Mouse (Mus musculus): ENCODE data around the gene 2010111I01Rik. TPM values are rescaled to one million over a fixed set of nuclear protein-coding genes. Genes with fewer than 3 reads are reported as not detected.

The 2010111I01Rik gene
- polyA plus RNA-seq, 2 experiments = 10.7 to 13.6 TPM

GRCm38 (mm10) chr13:63239877-63240671, 275.4 kb downstream of the 2010111I01Rik start:
- TF ChIP-seq CTCF (IDR thresholded peaks at IDR 0.05; ENCODE audit: low read depth) (no peak), EP300 (IDR thresholded peaks at IDR 0.05; ENCODE audit: low read depth) (0 out of 2 replicates have a peak, but pooled peaks have one; percentile 17)
- peak overlapping the region; percentile 52 for H3K27ac ChIP-seq
- ATAC-seq (ENCODE audit: insufficient read depth) (peak; percentile 88), DNase-seq (ENCODE audit: low read depth in 3 of 3, low spot score in 3 of 3) (peak; percentile 45 to 49 (median 46))
- peak overlapping the region; percentile 68 to 76 for H3K4me3 ChIP-seq (ENCODE audit: insufficient read depth in 1 of 2, low read depth in 2 of 2, low read length in 2 of 2)
- under 1% methylated on average over 51 of the region's 51 CpGs for WGBS (ENCODE audit: insufficient replicate concordance)
- H3K9me3 ChIP-seq (ENCODE audit: control insufficient read depth, low read length) = no peaks in the 10 kb centered on the region
- peak overlapping the region; percentile 92 for H3K4me2 ChIP-seq (ENCODE audit: low read depth)
- H3K36me3 ChIP-seq (replicated peaks; ENCODE audit: control insufficient read depth, insufficient read depth, low read depth) = no peaks in the 10 kb centered on the region
- H3K9ac ChIP-seq (replicated peaks) = peak overlapping the region; percentile 86
- no peaks in the 10 kb centered on the region for H3K27me3 ChIP-seq (ENCODE audit: control insufficient read depth, insufficient read depth, low read length)
- peaks cover 3 to 8% of the 10 kb centered on the region in 2 experiments; a peak in 3 of 4 replicates for H3K4me1 ChIP-seq (replicated peaks; ENCODE audit: control insufficient read depth in 2 of 2, insufficient read depth in 2 of 2, low read length in 1 of 2)

- Histone ChIP-seq H3K27me3 (ENCODE audit: control insufficient read depth, insufficient read depth, low read length) (no peaks in the 10 kb centered on the region), H3K9me3 (ENCODE audit: control insufficient read depth, low read length) (no peaks in the 10 kb centered on the region), H3K4me2 (ENCODE audit: low read depth) (peak overlapping the region; percentile 92), H3K27ac (no peak overlapping the region), H3K4me3 (ENCODE audit: insufficient read depth in 1 of 2, low read depth in 2 of 2, low read length in 2 of 2) (peak overlapping the region; percentile 33 to 76; a peak in 3 of 4 replicates), H3K9ac (replicated peaks) (0 out of 2 replicates have a peak overlapping the region, but pooled peaks have one; percentile 25), H3K4me1 (replicated peaks; ENCODE audit: control insufficient read depth in 2 of 2, insufficient read depth in 2 of 2, low read length in 1 of 2) (peaks cover 3 to 8% of the 10 kb centered on the region in 2 experiments; a peak in 3 of 4 replicates), H3K36me3 (replicated peaks; ENCODE audit: control insufficient read depth, insufficient read depth, low read depth) (no peaks in the 10 kb centered on the region)
- TF ChIP-seq CTCF (IDR thresholded peaks at IDR 0.05; ENCODE audit: low read depth) (no peak), EP300 (IDR thresholded peaks at IDR 0.05; ENCODE audit: low read depth) (no peak)
- WGBS (ENCODE audit: insufficient replicate concordance) = 13% methylated on average over 5 of the region's 5 CpGs
- DNase-seq (ENCODE audit: low read depth in 3 of 3, low spot score in 3 of 3) (no peak), ATAC-seq (ENCODE audit: insufficient read depth) (no peak)
Measured at GRCm38 (mm10) chr13:63240835-63241234, 276.1 kb downstream of the 2010111I01Rik start.

GRCm38 (mm10) chr13:63241665-63242064, 277.0 kb downstream of the 2010111I01Rik start:
- DNase-seq (ENCODE audit: low read depth in 3 of 3, low spot score in 3 of 3) (no peak), ATAC-seq (ENCODE audit: insufficient read depth) (no peak)
- H3K4me2 ChIP-seq (ENCODE audit: low read depth) = no peak overlapping the region
- no peaks in the 10 kb centered on the region for H3K27me3 ChIP-seq (ENCODE audit: control insufficient read depth, insufficient read depth, low read length)
- no peaks in the 10 kb centered on the region for H3K36me3 ChIP-seq (replicated peaks; ENCODE audit: control insufficient read depth, insufficient read depth, low read depth)
- peaks cover 3 to 8% of the 10 kb centered on the region in 2 experiments; a peak in 3 of 4 replicates for H3K4me1 ChIP-seq (replicated peaks; ENCODE audit: control insufficient read depth in 2 of 2, insufficient read depth in 2 of 2, low read length in 1 of 2)
- no peak overlapping the region for H3K9ac ChIP-seq (replicated peaks)
- no peak overlapping the region for H3K27ac ChIP-seq
- TF ChIP-seq EP300 (IDR thresholded peaks at IDR 0.05; ENCODE audit: low read depth) (no peak), CTCF (IDR thresholded peaks at IDR 0.05; ENCODE audit: low read depth) (no peak)
- H3K4me3 ChIP-seq (ENCODE audit: insufficient read depth in 1 of 2, low read depth in 2 of 2, low read length in 2 of 2) = no peak overlapping the region
- WGBS (ENCODE audit: insufficient replicate concordance) = 77% methylated on average over 3 of the region's 3 CpGs
- no peaks in the 10 kb centered on the region for H3K9me3 ChIP-seq (ENCODE audit: control insufficient read depth, low read length)

DNA sequence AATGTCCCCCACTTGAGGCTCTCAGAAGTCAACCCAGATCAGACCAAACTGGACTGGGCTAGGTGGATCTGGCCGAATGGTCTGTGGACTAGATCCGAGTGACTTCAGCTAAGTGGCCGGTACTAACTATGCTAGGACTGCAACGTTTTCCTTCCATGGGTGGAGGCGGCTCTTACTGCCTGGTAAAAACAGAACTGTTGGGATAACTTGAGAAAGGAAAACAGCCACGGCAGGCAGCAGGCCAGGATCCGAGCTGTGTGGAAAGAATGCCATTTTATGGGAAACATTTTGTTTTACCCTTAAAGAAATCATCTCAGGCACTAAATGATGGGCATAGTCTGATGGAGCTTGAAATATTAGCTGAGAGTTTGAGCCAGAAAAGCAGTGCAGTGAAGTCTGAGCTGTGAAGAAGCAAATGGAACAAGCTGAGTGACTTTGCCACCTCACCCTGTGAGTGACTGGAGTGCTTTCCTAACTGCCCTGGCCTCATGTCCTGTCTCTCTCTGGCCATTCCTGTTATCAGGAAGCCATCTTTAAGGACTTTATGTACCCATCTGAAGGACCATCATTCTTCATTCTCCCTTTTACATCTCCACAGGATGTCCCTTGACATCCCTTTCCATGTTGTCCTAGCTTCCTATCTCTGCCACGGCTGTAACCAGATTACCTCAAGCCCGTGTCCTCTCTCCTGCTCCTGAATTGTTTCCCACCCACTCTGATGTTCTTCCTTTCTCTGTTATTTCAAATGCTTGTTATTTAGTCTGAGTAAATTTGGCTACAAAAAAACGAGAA, 277.9 kb downstream of the 2010111I01Rik start:
- Histone ChIP-seq H3K27ac (no peak overlapping the region), H3K9ac (replicated peaks) (no peak overlapping the region), H3K9me3 (ENCODE audit: control insufficient read depth, low read length) (no peaks in the 10 kb centered on the region), H3K4me3 (ENCODE audit: insufficient read depth in 1 of 2, low read depth in 2 of 2, low read length in 2 of 2) (no peak overlapping the region), H3K4me2 (ENCODE audit: low read depth) (no peak overlapping the region), H3K36me3 (replicated peaks; ENCODE audit: control insufficient read depth, insufficient read depth, low read depth) (no peaks in the 10 kb centered on the region), H3K27me3 (ENCODE audit: control insufficient read depth, insufficient read depth, low read length) (no peaks in the 10 kb centered on the region), H3K4me1 (replicated peaks; ENCODE audit: control insufficient read depth in 2 of 2, insufficient read depth in 2 of 2, low read length in 1 of 2) (peaks cover 3 to 8% of the 10 kb centered on the region in 2 experiments; a peak in 3 of 4 replicates)
- TF ChIP-seq EP300 (IDR thresholded peaks at IDR 0.05; ENCODE audit: low read depth) (no peak), CTCF (IDR thresholded peaks at IDR 0.05; ENCODE audit: low read depth) (no peak)
- ATAC-seq (ENCODE audit: insufficient read depth) = no peak
- no peak for DNase-seq (ENCODE audit: low read depth in 3 of 3, low spot score in 3 of 3)
- 68% methylated on average over 10 of the region's 10 CpGs for WGBS (ENCODE audit: insufficient replicate concordance)

DNA sequence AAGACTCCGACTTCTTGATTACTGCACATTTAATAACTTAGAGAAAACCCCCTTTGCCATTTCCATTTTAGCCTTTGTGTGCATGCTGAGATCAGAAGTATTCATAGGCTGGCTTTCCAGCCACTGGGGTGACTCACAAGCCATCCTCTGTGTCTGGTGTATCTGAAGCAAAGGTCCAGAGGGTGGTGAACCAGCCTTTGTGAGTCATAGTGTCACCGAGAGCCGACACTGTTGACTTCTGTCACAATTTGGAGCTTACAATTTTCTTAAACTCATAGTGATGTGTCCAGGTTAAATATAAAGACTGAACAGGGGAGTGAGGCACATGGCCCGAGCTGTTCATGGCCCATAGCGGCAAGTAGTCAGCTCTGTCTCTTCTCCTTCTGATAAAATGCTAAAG, 278.9 kb downstream of the 2010111I01Rik start:
- Histone ChIP-seq H3K4me1 (replicated peaks; ENCODE audit: control insufficient read depth in 2 of 2, insufficient read depth in 2 of 2, low read length in 1 of 2) (peaks cover 3 to 8% of the 10 kb centered on the region in 2 experiments; a peak in 3 of 4 replicates), H3K36me3 (replicated peaks; ENCODE audit: control insufficient read depth, insufficient read depth, low read depth) (no peaks in the 10 kb centered on the region), H3K4me3 (ENCODE audit: insufficient read depth in 1 of 2, low read depth in 2 of 2, low read length in 2 of 2) (no peak overlapping the region), H3K27me3 (ENCODE audit: control insufficient read depth, insufficient read depth, low read length) (no peaks in the 10 kb centered on the region), H3K27ac (no peak overlapping the region), H3K4me2 (ENCODE audit: low read depth) (no peak overlapping the region), H3K9ac (replicated peaks) (no peak overlapping the region), H3K9me3 (ENCODE audit: control insufficient read depth, low read length) (no peaks in the 10 kb centered on the region)
- WGBS (ENCODE audit: insufficient replicate concordance) = 73% methylated on average over 5 of the region's 5 CpGs
- ATAC-seq (ENCODE audit: insufficient read depth) (no peak), DNase-seq (ENCODE audit: low read depth in 3 of 3, low spot score in 3 of 3) (no peak)
- no peak for TF ChIP-seq EP300 (IDR thresholded peaks at IDR 0.05; ENCODE audit: low read depth)
- no peak for TF ChIP-seq CTCF (IDR thresholded peaks at IDR 0.05; ENCODE audit: low read depth)

All from liver, embryonic 14.5 days (tissue).